Mouse (Mus musculus): Measurements from ENCODE around the gene Baz2a. TPM values are rescaled to one million over a fixed set of nuclear protein-coding genes. Genes with fewer than 3 reads are reported as not detected.
A peak's percentile ranks its signal among the peaks of the same experiment; 100 is the strongest.

Baz2a gene
- polyA plus RNA-seq, 1 experiment: 42.9 TPM

GRCm38 (mm10) chr10:128096693-128097586, 5.6 kb downstream of the Baz2a start:
- TF ChIP-seq CTCF (IDR thresholded peaks at IDR 0.05; ENCODE audit: borderline replicate concordance, insufficient read depth, low read depth, low read length): no peak
- TF ChIP-seq POLR2A (IDR thresholded peaks at IDR 0.05; ENCODE audit: borderline replicate concordance, insufficient read depth, low read length): no peak
- WGBS: under 1% methylated on average over 85 of the region's 86 CpGs
- peak; percentile 81 to 85 for DNase-seq
- H3K27me3 ChIP-seq (ENCODE audit: control insufficient read depth, insufficient read depth, low read length): no peaks in the 10 kb centered on the region
- H3K27ac ChIP-seq (ENCODE audit: insufficient read depth, low read length): peak overlapping the region; percentile 75
- peaks cover 7% of the 10 kb centered on the region for H3K4me1 ChIP-seq (ENCODE audit: control insufficient read depth, insufficient read depth, low read length)
- peak overlapping the region; percentile 98 for H3K4me3 ChIP-seq (replicated peaks; ENCODE audit: insufficient read depth, low read depth, low read length)

DNA sequence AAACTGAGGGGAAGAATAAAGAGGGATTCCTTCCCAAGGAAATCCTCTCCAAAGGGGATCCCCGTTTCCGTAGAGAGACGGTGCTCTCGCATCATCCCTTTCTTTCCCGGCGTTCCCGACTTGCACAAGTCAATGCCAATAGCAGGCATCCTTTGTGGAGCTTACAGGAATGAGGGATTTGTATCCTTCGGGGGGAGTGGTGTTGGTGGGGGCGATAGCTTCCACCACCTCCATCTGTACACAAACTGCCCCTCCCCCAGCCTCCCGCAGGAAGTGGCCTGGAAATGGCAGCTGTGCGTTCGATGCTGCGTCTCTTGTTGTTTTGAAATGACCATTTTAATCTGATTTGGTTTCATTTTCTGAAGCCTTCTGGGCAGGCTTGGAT, 6.2 kb downstream of the Baz2a start:
- no peaks in the 10 kb centered on the region for H3K27me3 ChIP-seq (ENCODE audit: control insufficient read depth, insufficient read depth, low read length)
- H3K4me3 ChIP-seq (replicated peaks; ENCODE audit: insufficient read depth, low read depth, low read length): peak overlapping the region; percentile 98
- H3K4me1 ChIP-seq (ENCODE audit: control insufficient read depth, insufficient read depth, low read length): peaks cover 7% of the 10 kb centered on the region
- peak overlapping the region; percentile 75 for H3K27ac ChIP-seq (ENCODE audit: insufficient read depth, low read length)
- DNase-seq: peak; percentile 61 to 66
- no peak for TF ChIP-seq CTCF (IDR thresholded peaks at IDR 0.05; ENCODE audit: borderline replicate concordance, insufficient read depth, low read depth, low read length)
- TF ChIP-seq POLR2A (IDR thresholded peaks at IDR 0.05; ENCODE audit: borderline replicate concordance, insufficient read depth, low read length): no peak
- 0% methylated on average over 13 of the region's 13 CpGs for WGBS

DNA sequence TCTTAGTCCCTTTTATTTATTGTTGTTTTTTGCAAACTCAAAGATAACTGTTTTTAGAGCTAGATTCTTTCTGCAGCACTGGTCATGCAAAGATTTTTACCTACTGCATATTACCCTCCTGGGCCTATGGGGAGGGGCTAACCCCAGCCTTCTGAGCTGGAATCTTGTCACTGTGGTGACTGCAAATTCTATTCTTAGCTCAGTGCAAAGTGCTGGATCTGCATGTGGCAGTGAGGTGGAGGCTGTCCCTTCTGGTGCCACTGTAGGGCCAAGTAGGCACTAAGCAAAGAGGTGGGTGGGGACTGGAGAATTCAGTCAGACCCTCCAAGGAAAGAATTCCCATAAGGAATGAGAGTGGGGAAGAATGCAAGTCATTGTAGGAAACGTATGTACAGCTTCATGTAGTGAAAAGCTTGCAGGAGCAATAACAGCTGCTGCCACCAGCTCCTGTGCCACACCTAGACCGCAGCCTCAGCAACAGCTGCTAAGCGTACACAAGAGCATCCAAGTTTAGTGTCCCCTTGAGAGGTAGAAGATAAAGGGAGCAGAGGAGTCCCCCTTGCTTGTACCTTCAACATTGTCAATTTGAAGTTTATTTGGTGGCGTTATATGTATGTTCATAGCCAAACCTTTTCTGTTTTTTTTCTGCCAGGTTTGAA, 18.9 kb downstream of the Baz2a start:
- H3K4me3 ChIP-seq (replicated peaks; ENCODE audit: insufficient read depth, low read depth, low read length): no peak overlapping the region
- no peaks in the 10 kb centered on the region; the same call in 1 of the 2 replicates for H3K4me1 ChIP-seq (ENCODE audit: control insufficient read depth, insufficient read depth, low read length)
- TF ChIP-seq CTCF (IDR thresholded peaks at IDR 0.05; ENCODE audit: borderline replicate concordance, insufficient read depth, low read depth, low read length) (no peak), POLR2A (IDR thresholded peaks at IDR 0.05; ENCODE audit: borderline replicate concordance, insufficient read depth, low read length) (no peak)
- peak in 1 of 2 experiments; percentile 34 for DNase-seq
- peak overlapping the region; percentile 49; the same call in 1 of the 2 replicates for H3K27ac ChIP-seq (ENCODE audit: insufficient read depth, low read length)
- H3K27me3 ChIP-seq (ENCODE audit: control insufficient read depth, insufficient read depth, low read length): no peaks in the 10 kb centered on the region
- WGBS: 70% methylated on average over 4 of the region's 4 CpGs

DNA sequence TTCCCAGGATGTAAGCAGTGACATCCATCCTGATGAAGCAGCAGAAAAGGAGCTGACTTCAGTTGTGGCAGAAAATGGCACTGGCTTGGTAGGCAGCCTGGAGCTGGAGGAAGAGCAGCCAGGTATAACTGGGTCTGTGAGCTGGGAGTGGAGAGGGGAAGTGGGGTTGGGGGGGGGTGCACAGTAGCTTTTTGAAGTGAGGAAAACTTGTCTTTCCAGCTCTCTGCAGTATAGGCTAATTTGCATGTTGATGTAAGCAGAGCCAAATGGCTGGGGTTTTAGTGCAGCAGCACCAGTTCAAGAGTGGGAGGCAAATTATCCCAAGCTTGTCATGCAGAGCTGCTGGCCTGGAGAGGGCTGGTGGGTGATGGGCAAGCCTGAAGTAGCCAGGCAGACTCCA, 19.9 kb downstream of the Baz2a start:
- no peak for DNase-seq
- no peak overlapping the region for H3K4me3 ChIP-seq (replicated peaks; ENCODE audit: insufficient read depth, low read depth, low read length)
- TF ChIP-seq POLR2A (IDR thresholded peaks at IDR 0.05; ENCODE audit: borderline replicate concordance, insufficient read depth, low read length) (no peak), CTCF (IDR thresholded peaks at IDR 0.05; ENCODE audit: borderline replicate concordance, insufficient read depth, low read depth, low read length) (no peak)
- H3K27ac ChIP-seq (ENCODE audit: insufficient read depth, low read length): no peak overlapping the region
- no peaks in the 10 kb centered on the region for H3K27me3 ChIP-seq (ENCODE audit: control insufficient read depth, insufficient read depth, low read length)
- no peaks in the 10 kb centered on the region; the same call in 1 of the 2 replicates for H3K4me1 ChIP-seq (ENCODE audit: control insufficient read depth, insufficient read depth, low read length)

GRCm38 (mm10) chr10:128123833-128124232, 32.5 kb downstream of the Baz2a start:
- DNase-seq: no peak
- Histone ChIP-seq H3K4me1 (ENCODE audit: control insufficient read depth, insufficient read depth, low read length) (no peaks in the 10 kb centered on the region), H3K4me3 (replicated peaks; ENCODE audit: insufficient read depth, low read depth, low read length) (no peak overlapping the region), H3K27me3 (ENCODE audit: control insufficient read depth, insufficient read depth, low read length) (no peaks in the 10 kb centered on the region), H3K27ac (ENCODE audit: insufficient read depth, low read length) (no peak overlapping the region)
- WGBS: 94% methylated on average over 7 of the region's 7 CpGs
- TF ChIP-seq CTCF (IDR thresholded peaks at IDR 0.05; ENCODE audit: borderline replicate concordance, insufficient read depth, low read depth, low read length) (no peak), POLR2A (IDR thresholded peaks at IDR 0.05; ENCODE audit: borderline replicate concordance, insufficient read depth, low read length) (no peak)

- H3K4me3 ChIP-seq (replicated peaks; ENCODE audit: insufficient read depth, low read depth, low read length): no peak overlapping the region
- no peak for DNase-seq
- no peak overlapping the region for H3K27ac ChIP-seq (ENCODE audit: insufficient read depth, low read length)
- no peaks in the 10 kb centered on the region for H3K27me3 ChIP-seq (ENCODE audit: control insufficient read depth, insufficient read depth, low read length)
- no peak for TF ChIP-seq POLR2A (IDR thresholded peaks at IDR 0.05; ENCODE audit: borderline replicate concordance, insufficient read depth, low read length)
- TF ChIP-seq CTCF (IDR thresholded peaks at IDR 0.05; ENCODE audit: borderline replicate concordance, insufficient read depth, low read depth, low read length): no peak
- H3K4me1 ChIP-seq (ENCODE audit: control insufficient read depth, insufficient read depth, low read length): no peaks in the 10 kb centered on the region
- WGBS: 89% methylated on average over 9 of the region's 9 CpGs
Observed at GRCm38 (mm10) chr10:128124831-128125230, 33.5 kb downstream of the Baz2a start.

DNA sequence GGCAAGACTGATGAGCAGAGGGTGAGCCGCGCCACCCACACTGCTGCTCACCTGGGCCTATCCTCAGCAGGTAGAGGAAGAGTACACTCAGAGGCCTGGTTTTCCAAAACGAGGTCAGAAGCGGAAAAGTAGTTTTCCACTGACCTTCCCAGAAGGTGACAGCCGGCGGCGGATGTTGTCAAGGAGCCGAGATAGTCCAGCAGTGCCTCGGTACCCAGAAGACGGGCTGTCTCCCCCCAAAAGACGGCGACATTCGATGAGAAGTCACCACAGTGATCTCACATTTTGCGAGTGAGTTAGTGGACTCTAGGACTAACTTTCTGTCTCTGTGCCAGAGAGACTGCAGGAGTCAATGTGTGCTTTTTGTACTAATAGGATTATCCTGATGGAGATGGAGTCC, 34.6 kb downstream of the Baz2a start:
- Histone ChIP-seq H3K27me3 (ENCODE audit: control insufficient read depth, insufficient read depth, low read length) (no peaks in the 10 kb centered on the region), H3K4me3 (replicated peaks; ENCODE audit: insufficient read depth, low read depth, low read length) (no peak overlapping the region), H3K4me1 (ENCODE audit: control insufficient read depth, insufficient read depth, low read length) (no peaks in the 10 kb centered on the region), H3K27ac (ENCODE audit: insufficient read depth, low read length) (no peak overlapping the region)
- DNase-seq: no peak
- no peak for TF ChIP-seq CTCF (IDR thresholded peaks at IDR 0.05; ENCODE audit: borderline replicate concordance, insufficient read depth, low read depth, low read length)
- no peak for TF ChIP-seq POLR2A (IDR thresholded peaks at IDR 0.05; ENCODE audit: borderline replicate concordance, insufficient read depth, low read length)
- 88% methylated on average over 14 of the region's 14 CpGs for WGBS

Data from cerebellum, adult 2 months (tissue).